Mouse (Mus musculus) forebrain, embryonic 15.5 days (tissue): ENCODE measurements around the gene Hipk3. TPM values are rescaled to one million over a fixed set of nuclear protein-coding genes. Genes with fewer than 3 reads are reported as not detected.

ENCODE experiments used
- ATAC-seq: fragments of 200-750 bp; cut with Nextera tagmentation; replicated peaks from 2 replicates; pipeline ENCODE4 v1.8.0; 2017; ENCODE audit warnings: mild to moderate bottlenecking, moderate TSS enrichment, moderate library complexity
- H3K27ac ChIP-seq: fragments of 300-500 bp; sonication (generic); replicated peaks from 2 replicates; pipeline ENCODE4 v1.5.1; 2015; ENCODE audit warnings: mild to moderate bottlenecking, inconsistent platforms
- H3K27me3 ChIP-seq: fragments of 300-500 bp; sonication (generic); 2 replicates; pipeline ENCODE4 v1.6.1; 2015; ENCODE audit warnings: inconsistent platforms
- H3K36me3 ChIP-seq: fragments of 300-500 bp; sonication (generic); 2 replicates; pipeline ENCODE4 v1.6.1; 2015; ENCODE audit warnings: mild to moderate bottlenecking, inconsistent platforms
- H3K4me1 ChIP-seq: fragments of 300-500 bp; sonication (generic); 2 replicates; pipeline ENCODE4 v1.6.1; 2015; ENCODE audit warnings: inconsistent platforms
- H3K4me2 ChIP-seq: fragments of 300-500 bp; sonication (generic); replicated peaks from 2 replicates; pipeline ENCODE4 v1.6.1; 2015; ENCODE audit warnings: mild to moderate bottlenecking, inconsistent platforms
- H3K4me3 ChIP-seq: fragments of 300-500 bp; sonication (generic); 2 replicates; pipeline ENCODE4 v1.5.1; 2015; ENCODE audit warnings: mild to moderate bottlenecking, inconsistent platforms
- H3K9ac ChIP-seq: fragments of 300-500 bp; sonication (generic); replicated peaks from 2 replicates; pipeline ENCODE4 v1.6.1; 2015; ENCODE audit warnings: mild to moderate bottlenecking, inconsistent platforms
- H3K9me3 ChIP-seq: fragments of 300-500 bp; sonication (generic); 2 replicates; pipeline ENCODE4 v1.6.1; 2016; ENCODE audit warnings: inconsistent platforms
- WGBS: fragments of 180-500 bp; shearing (Covaris S2); methylation state at CpG from one replicate; pipeline ENCODE4 v1.1.7; 2015; ENCODE audit warnings: mixed read lengths; 5-methylcytosine and 5-hydroxymethylcytosine counted together
- microRNA counts: library from miRNA; unstranded; fragments of <30 nt; microRNA quantifications from one replicate; lab custom pipeline; 2016
- microRNA-seq: library from miRNA; unstranded; fragments of <30 nt; microRNA quantifications from one replicate; pipeline ENCODE4, GENCODE M21; 2016
- polyA plus RNA-seq: library from polyadenylated mRNA; unstranded; fragments of >200 nt; fragmentation: Nextera tagmentation; extraction: Ambion mirVana; gene quantifications from 2 replicates; pipeline ENCODE4 v1.2.1, GENCODE M21; 2015

The Hipk3 gene
- polyA plus RNA-seq, 1 experiment from 2014 or later: 6.6 TPM

- H3K4me2 ChIP-seq: no peak overlapping the region
- no peaks in the 10 kb centered on the region for H3K27me3 ChIP-seq
- no peak overlapping the region for H3K4me3 ChIP-seq
- no peak overlapping the region for H3K9ac ChIP-seq
- no peak for ATAC-seq
- H3K27ac ChIP-seq: no peak overlapping the region
- peaks cover 11% of the 10 kb centered on the region for H3K4me1 ChIP-seq
- no peaks in the 10 kb centered on the region for H3K9me3 ChIP-seq
- WGBS: 11% methylated on average over 3 of the region's 3 CpGs
- no peaks in the 10 kb centered on the region for H3K36me3 ChIP-seq
These were observed 115.5 kb downstream of the Hipk3 start for GRCm38 (mm10) chr2:104378791-104379190.

- H3K4me2 ChIP-seq: no peak overlapping the region
- H3K27me3 ChIP-seq: no peaks in the 10 kb centered on the region
- H3K27ac ChIP-seq: no peak overlapping the region
- peaks cover 11% of the 10 kb centered on the region for H3K4me1 ChIP-seq
- no peak for ATAC-seq
- H3K9ac ChIP-seq: no peak overlapping the region
- H3K36me3 ChIP-seq: no peaks in the 10 kb centered on the region
- no peaks in the 10 kb centered on the region for H3K9me3 ChIP-seq
- WGBS: 68% methylated on average over 2 of the region's 2 CpGs
- no peak overlapping the region for H3K4me3 ChIP-seq
These were observed 116.3 kb downstream of the Hipk3 start for GRCm38 (mm10) chr2:104377990-104378389.

MicroRNA genes within 50 kb of the gene (microRNA counts, 519-probe panel; counts per million panel counts)
- not detected for microRNA mmu-miR-1902 (lab: Ali Mortazavi, UCI)

Small RNA genes lying within 50 kb of the gene (microRNA-seq; reads per million reads assigned to microRNA genes)
- not detected for gene Mir1902

Other genes with a start within 250 kb of the Hipk3 start
- 11.8 and 12.4 TPM in 2 replicates for gene D430041D05Rik, start 83.4 kb downstream of the Hipk3 start, polyA plus RNA-seq
- gene Cstf3, start 96.1 kb upstream of the Hipk3 start, polyA plus RNA-seq: 102 and 109 TPM in 2 replicates
- gene Tcp11l1, start 217.7 kb upstream of the Hipk3 start, polyA plus RNA-seq: 60.4 and 62.3 TPM in 2 replicates
- 0.24 TPM in 1 of 2 replicates, not detected in the other for gene Pin1rt1, start 221.9 kb upstream of the Hipk3 start, polyA plus RNA-seq
- 2.0 and 2.8 TPM in 2 replicates for gene Depdc7, start 248.4 kb upstream of the Hipk3 start, polyA plus RNA-seq